Mouse (Mus musculus): ENCODE data around the gene Kank3.
"Not testable (repeated sequence)": the region's sequence is repeated elsewhere in the genome, so short reads cannot be mapped to it uniquely, and the experiment has no call there.

Gene Kank3

GRCm38 (mm10) chr17:33807181-33807888 is 3.0 kb upstream of the Kank3 start:
- peak; percentile 94 for DNase-seq (ENCODE audit: low read depth, low spot score)

- DNase-seq (ENCODE audit: low read depth, low spot score) = no peak
These were observed 2.1 kb upstream of the Kank3 start for GRCm38 (mm10) chr17:33808192-33808591.

- no peak for DNase-seq (ENCODE audit: low read depth, low spot score)
These were observed 810 bp downstream of the Kank3 start for GRCm38 (mm10) chr17:33811142-33811516.

GRCm38 (mm10) chr17:33812475-33812874 is 2.2 kb downstream of the Kank3 start:
- DNase-seq (ENCODE audit: low read depth, low spot score) = no peak

GRCm38 (mm10) chr17:33812990-33813389 is 2.7 kb downstream of the Kank3 start:
- DNase-seq (ENCODE audit: low read depth, low spot score) = no peak

GRCm38 (mm10) chr17:33815399-33815798 is 5.1 kb downstream of the Kank3 start:
- DNase-seq (ENCODE audit: low read depth, low spot score) = no peak

GRCm38 (mm10) chr17:33816612-33817011 is 6.3 kb downstream of the Kank3 start:
- no peak for DNase-seq (ENCODE audit: low read depth, low spot score)

- DNase-seq (ENCODE audit: low read depth, low spot score) = peak; percentile 97
These were observed 7.1 kb downstream of the Kank3 start for GRCm38 (mm10) chr17:33817184-33817968.

- no peak for DNase-seq (ENCODE audit: low read depth, low spot score)
These were observed 7.8 kb downstream of the Kank3 start for GRCm38 (mm10) chr17:33817969-33818643.

GRCm38 (mm10) chr17:33822436-33822959 is 12.2 kb downstream of the Kank3 start:
- DNase-seq (ENCODE audit: low read depth, low spot score) = peak; percentile 55

- DNase-seq (ENCODE audit: low read depth, low spot score) = not testable (repeated sequence)
These were observed 12.9 kb downstream of the Kank3 start for GRCm38 (mm10) chr17:33823171-33823570.

- DNase-seq (ENCODE audit: low read depth, low spot score) = peak; percentile 96
These were observed 14.0 kb downstream of the Kank3 start, which contains the start of the genes Rps28 and Ndufa7 for GRCm38 (mm10) chr17:33824084-33824996. Rps28 (minus strand) TSS chr17:33824562. Ndufa7 (plus strand) TSS chr17:33824572.

GRCm38 (mm10) chr17:33824997-33825330 is 14.6 kb downstream of the Kank3 start:
- not testable (repeated sequence) for DNase-seq (ENCODE audit: low read depth, low spot score)

- no peak for DNase-seq (ENCODE audit: low read depth, low spot score)
These were observed 15.1 kb downstream of the Kank3 start for GRCm38 (mm10) chr17:33825462-33825861.

GRCm38 (mm10) chr17:33826850-33827249 is 16.5 kb downstream of the Kank3 start:
- peak; percentile 88 for DNase-seq (ENCODE audit: low read depth, low spot score)

GRCm38 (mm10) chr17:33828892-33829291 is 18.6 kb downstream of the Kank3 start:
- no peak for DNase-seq (ENCODE audit: low read depth, low spot score)

GRCm38 (mm10) chr17:33829561-33829960 is 19.2 kb downstream of the Kank3 start:
- DNase-seq (ENCODE audit: low read depth, low spot score) = no peak

GRCm38 (mm10) chr17:33842966-33843795 is 32.9 kb downstream of the Kank3 start, which contains the start of gene Cd320:
Cd320 (plus strand) TSS chr17:33843091.
- peak; percentile 94 for DNase-seq (ENCODE audit: low read depth, low spot score)

- no peak for DNase-seq (ENCODE audit: low read depth, low spot score)
These were observed 33.9 kb downstream of the Kank3 start for GRCm38 (mm10) chr17:33844196-33844595.

- DNase-seq (ENCODE audit: low read depth, low spot score) = no peak
These were observed 37.8 kb downstream of the Kank3 start for GRCm38 (mm10) chr17:33848139-33848538.
